Mouse (Mus musculus) forebrain, embryonic 13.5 days (tissue): ENCODE measurements around the gene Selenoi. TPM values are rescaled to one million over a fixed set of nuclear protein-coding genes. Genes with fewer than 3 reads are reported as not detected.

Source experiments
- ATAC-seq: fragments of 200-750 bp; cut with Nextera tagmentation; 2 replicates; pipeline ENCODE4 v1.8.0; 2017
- H3K27ac ChIP-seq: fragments of 300-500 bp; sonication (generic); 2 replicates; pipeline ENCODE4 v1.5.1; 2015; ENCODE audit warnings: inconsistent platforms, mild to moderate bottlenecking, moderate library complexity
- H3K27me3 ChIP-seq: fragments of 300-500 bp; sonication (generic); 2 replicates; pipeline ENCODE4 v1.6.1; 2015; ENCODE audit warnings: mild to moderate bottlenecking, inconsistent platforms
- H3K36me3 ChIP-seq: fragments of 300-500 bp; sonication (generic); 2 replicates; pipeline ENCODE4 v1.6.1; 2015; ENCODE audit warnings: mild to moderate bottlenecking, inconsistent platforms; ENCODE audit not compliant: poor library complexity, severe bottlenecking
- H3K4me1 ChIP-seq: fragments of 300-500 bp; sonication (generic); 2 replicates; pipeline ENCODE4 v1.6.1; 2015; ENCODE audit warnings: inconsistent platforms
- H3K4me2 ChIP-seq: fragments of 300-500 bp; sonication (generic); 2 replicates; pipeline ENCODE4 v1.6.1; 2015; ENCODE audit warnings: inconsistent platforms, mild to moderate bottlenecking, moderate library complexity
- H3K4me3 ChIP-seq: fragments of 300-500 bp; sonication (generic); 2 replicates; pipeline ENCODE4 v1.5.1; 2015; ENCODE audit warnings: mild to moderate bottlenecking, inconsistent platforms
- H3K9ac ChIP-seq: fragments of 300-500 bp; sonication (generic); 2 replicates; pipeline ENCODE4 v1.6.1; 2015; ENCODE audit warnings: mild to moderate bottlenecking, inconsistent platforms
- H3K9me3 ChIP-seq: fragments of 300-500 bp; sonication (generic); replicated peaks from 2 replicates; pipeline ENCODE4 v1.6.1; 2016; ENCODE audit warnings: inconsistent platforms
- WGBS: fragments of 180-500 bp; shearing (Covaris S2); methylation state at CpG from one replicate; pipeline ENCODE4 v1.1.7; 2015; 5-methylcytosine and 5-hydroxymethylcytosine counted together
- polyA plus RNA-seq: library from polyadenylated mRNA; unstranded; fragments of >200 nt; fragmentation: Nextera tagmentation; extraction: Ambion mirVana; gene quantifications from 2 replicates; pipeline ENCODE4 v1.2.1, GENCODE M21; 2015

The Selenoi gene
- polyA plus RNA-seq, 1 experiment from 2014 or later: 21.3 TPM

- no peak overlapping the region for H3K4me2 ChIP-seq
- no peak overlapping the region for H3K9ac ChIP-seq
- no peak overlapping the region for H3K27ac ChIP-seq
- no peaks in the 10 kb centered on the region for H3K9me3 ChIP-seq
- no peaks in the 10 kb centered on the region for H3K36me3 ChIP-seq
- H3K27me3 ChIP-seq: no peaks in the 10 kb centered on the region
- no peak for ATAC-seq
- H3K4me1 ChIP-seq: 0 out of 2 replicates have a peak, but pooled peaks cover 17% of the 10 kb centered on the region
- H3K4me3 ChIP-seq: no peak overlapping the region
- WGBS: 70% methylated on average over 1 of the region's 1 CpGs
Observed at GRCm38 (mm10) chr5:30242410-30242809, 10.0 kb downstream of the Selenoi start.

GRCm38 (mm10) chr5:30243741-30244140 lies 11.4 kb downstream of the Selenoi start:
- ATAC-seq: no peak
- Histone ChIP-seq H3K4me2 (no peak overlapping the region), H3K4me3 (no peak overlapping the region), H3K9ac (no peak overlapping the region), H3K27ac (no peak overlapping the region), H3K9me3 (no peaks in the 10 kb centered on the region), H3K27me3 (no peaks in the 10 kb centered on the region), H3K4me1 (0 out of 2 replicates have a peak, but pooled peaks cover 17% of the 10 kb centered on the region), H3K36me3 (0 out of 2 replicates have a peak, but pooled peaks cover 2% of the 10 kb centered on the region)
- 71% methylated on average over 9 of the region's 9 CpGs for WGBS

- 94% methylated on average over 9 of the region's 9 CpGs for WGBS
- Histone ChIP-seq H3K27me3 (no peaks in the 10 kb centered on the region), H3K4me1 (0 out of 2 replicates have a peak, but pooled peaks cover 17% of the 10 kb centered on the region), H3K27ac (no peak overlapping the region), H3K4me3 (no peak overlapping the region), H3K9me3 (no peaks in the 10 kb centered on the region), H3K36me3 (peaks cover 9% of the 10 kb centered on the region; the same call in 1 of the 2 replicates), H3K4me2 (no peak overlapping the region), H3K9ac (no peak overlapping the region)
- no peak for ATAC-seq
Observed at GRCm38 (mm10) chr5:30245861-30246416, 13.6 kb downstream of the Selenoi start.

- Histone ChIP-seq H3K36me3 (peaks cover 12% of the 10 kb centered on the region; the same call in 1 of the 2 replicates), H3K4me2 (no peak overlapping the region), H3K4me3 (no peak overlapping the region), H3K27ac (no peak overlapping the region), H3K9me3 (no peaks in the 10 kb centered on the region), H3K27me3 (no peaks in the 10 kb centered on the region), H3K4me1 (0 out of 2 replicates have a peak, but pooled peaks cover 14% of the 10 kb centered on the region), H3K9ac (no peak overlapping the region)
- ATAC-seq: no peak
- 88% methylated on average over 1 of the region's 1 CpGs for WGBS
Observed at GRCm38 (mm10) chr5:30247666-30248065, 15.3 kb downstream of the Selenoi start.

- 93% methylated on average over 12 of the region's 12 CpGs for WGBS
- Histone ChIP-seq H3K9ac (no peak overlapping the region), H3K4me1 (no peaks in the 10 kb centered on the region), H3K4me3 (no peak overlapping the region), H3K27me3 (no peaks in the 10 kb centered on the region), H3K36me3 (peaks cover 55% of the 10 kb centered on the region), H3K9me3 (no peaks in the 10 kb centered on the region), H3K27ac (no peak overlapping the region), H3K4me2 (no peak overlapping the region)
- no peak for ATAC-seq
Observed at GRCm38 (mm10) chr5:30255567-30256354, 23.4 kb downstream of the Selenoi start.

- Histone ChIP-seq H3K36me3 (peaks cover 61% of the 10 kb centered on the region), H3K27ac (no peak overlapping the region), H3K4me2 (no peak overlapping the region), H3K4me1 (no peaks in the 10 kb centered on the region), H3K4me3 (no peak overlapping the region), H3K9ac (no peak overlapping the region), H3K27me3 (no peaks in the 10 kb centered on the region), H3K9me3 (no peaks in the 10 kb centered on the region)
- 96% methylated on average over 7 of the region's 7 CpGs for WGBS
- no peak for ATAC-seq
Observed at GRCm38 (mm10) chr5:30258776-30259175, 26.4 kb downstream of the Selenoi start.

GRCm38 (mm10) chr5:30270571-30271190 lies 38.3 kb downstream of the Selenoi start:
- no peak overlapping the region for H3K27ac ChIP-seq

GRCm38 (mm10) chr5:30271599-30272281 lies 39.4 kb downstream of the Selenoi start:
- 94% methylated on average over 11 of the region's 11 CpGs for WGBS
- Histone ChIP-seq H3K4me2 (no peak overlapping the region), H3K27ac (no peak overlapping the region), H3K27me3 (no peaks in the 10 kb centered on the region), H3K36me3 (peaks cover 10% of the 10 kb centered on the region), H3K9me3 (no peaks in the 10 kb centered on the region), H3K4me1 (no peaks in the 10 kb centered on the region; the same call in 1 of the 2 replicates), H3K9ac (no peak overlapping the region), H3K4me3 (no peak overlapping the region)
- ATAC-seq: no peak

More at GRCm38 (mm10) chr5:30270571-30271190, 38.3 kb downstream of the Selenoi start:
- Histone ChIP-seq H3K9ac (no peak overlapping the region), H3K4me3 (no peak overlapping the region), H3K36me3 (peaks cover 21% of the 10 kb centered on the region), H3K4me2 (no peak overlapping the region), H3K27me3 (no peaks in the 10 kb centered on the region), H3K9me3 (no peaks in the 10 kb centered on the region), H3K4me1 (no peaks in the 10 kb centered on the region; the same call in 1 of the 2 replicates)
- whole genome bisulfite sequencing: 75% methylated on average over 11 of the region's 11 CpGs
- no peak for ATAC-seq

- H3K36me3 ChIP-seq: no peaks in the 10 kb centered on the region
- H3K4me2 ChIP-seq: no peak overlapping the region
- no peaks in the 10 kb centered on the region for H3K27me3 ChIP-seq
- no peak for ATAC-seq
- H3K27ac ChIP-seq: no peak overlapping the region
- H3K9ac ChIP-seq: no peak overlapping the region
- H3K9me3 ChIP-seq: no peaks in the 10 kb centered on the region
- no peak overlapping the region for H3K4me3 ChIP-seq
- 93% methylated on average over 2 of the region's 2 CpGs for WGBS
- peaks cover 5% of the 10 kb centered on the region; the same call in 1 of the 2 replicates for H3K4me1 ChIP-seq
Observed at GRCm38 (mm10) chr5:30276361-30276760, 44.0 kb downstream of the Selenoi start.

GRCm38 (mm10) chr5:30278952-30279351 lies 46.6 kb downstream of the Selenoi start:
- Histone ChIP-seq H3K27me3 (no peaks in the 10 kb centered on the region), H3K4me3 (no peak overlapping the region), H3K27ac (no peak overlapping the region), H3K9me3 (no peaks in the 10 kb centered on the region), H3K4me1 (peaks cover 7% of the 10 kb centered on the region; the same call in 1 of the 2 replicates), H3K4me2 (no peak overlapping the region), H3K9ac (no peak overlapping the region), H3K36me3 (no peaks in the 10 kb centered on the region)
- ATAC-seq: no peak
- WGBS: 87% methylated on average over 3 of the region's 3 CpGs

- 89% methylated on average over 4 of the region's 4 CpGs for WGBS
Observed at GRCm38 (mm10) chr5:30279446-30279845, 47.1 kb downstream of the Selenoi start.

More at GRCm38 (mm10) chr5:30279446-30279845, 47.1 kb downstream of the Selenoi start:
- ATAC-seq: no peak
- H3K27ac ChIP-seq: no peak overlapping the region
- H3K27me3 ChIP-seq: no peaks in the 10 kb centered on the region
- no peaks in the 10 kb centered on the region for H3K9me3 ChIP-seq
- no peak overlapping the region for H3K4me2 ChIP-seq
- no peak overlapping the region for H3K4me3 ChIP-seq
- H3K9ac ChIP-seq: no peak overlapping the region
- peaks cover 7% of the 10 kb centered on the region; the same call in 1 of the 2 replicates for H3K4me1 ChIP-seq
- H3K36me3 ChIP-seq: no peaks in the 10 kb centered on the region
